Mouse (Mus musculus) spleen, embryonic (tissue): ENCODE measurements around the gene Plekho1.

ENCODE experiments used
- CTCF ChIA-PET: fragments of 350-600 bp; sonication (Branson Sonifier 250); formaldehyde crosslinking; loops from one replicate; lab custom pipeline; 2022; lab: Charles Lee

The Plekho1 gene

DNA sequence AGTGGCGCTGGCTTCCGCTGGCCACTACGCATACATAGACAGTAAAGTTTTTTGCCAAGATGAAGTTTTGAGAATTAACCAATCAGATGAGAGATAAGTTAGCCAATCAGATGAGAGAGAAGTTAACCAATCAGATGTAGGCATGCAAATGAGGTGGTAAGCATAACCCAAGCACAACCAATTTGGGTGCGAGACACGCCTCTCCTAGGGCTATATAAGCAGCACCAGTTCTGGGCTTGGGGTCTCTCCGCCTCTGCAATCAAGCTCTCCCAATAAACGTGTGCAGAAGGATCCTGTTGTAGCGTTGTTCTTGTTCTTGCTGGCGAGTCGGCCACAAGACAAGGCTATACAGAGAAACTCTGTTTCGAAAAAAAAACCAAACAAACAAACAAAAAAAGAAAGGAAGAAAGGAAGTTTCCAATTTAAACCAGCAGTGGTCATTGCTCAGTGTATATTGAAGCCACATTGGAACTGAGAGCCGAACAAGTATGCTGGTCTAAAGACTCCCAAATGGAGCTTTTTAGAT, 41.1 kb downstream of the Plekho1 start:
- CTCF ChIA-PET = interaction anchor here (0.7 to 1.5 kb wide), 2 partner anchors 11 to 25 kb away, joined by 4 to 9 read pairs; no protein-coding TSS in a partner anchor

- CTCF ChIA-PET = interaction anchor here (0.6 kb wide), 1 partner anchor 198 kb away, joined by 3 read pairs; no protein-coding TSS in a partner anchor
These were observed 42.3 kb downstream of the Plekho1 start for GRCm38 (mm10) chr3:95953522-95953921.

DNA sequence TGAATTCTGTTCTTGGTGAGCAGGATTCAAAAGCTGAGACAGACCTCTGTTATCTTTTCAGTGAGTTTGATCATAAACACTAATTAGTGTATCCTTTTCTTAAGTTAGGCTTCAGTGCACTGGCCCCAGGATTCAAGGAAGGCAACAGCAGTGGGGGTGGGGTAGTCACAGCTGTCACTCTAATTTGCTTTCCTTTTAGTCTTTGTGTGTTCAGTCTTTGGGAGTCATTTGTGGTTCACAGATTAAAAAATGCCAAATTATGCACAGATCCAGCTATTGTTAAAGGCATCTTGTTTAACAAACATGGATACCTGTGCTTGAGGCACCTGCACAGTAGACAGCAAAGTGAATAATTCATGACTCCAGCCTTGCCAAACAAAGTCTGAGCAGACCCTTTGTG, 42.8 kb downstream of the Plekho1 start:
- CTCF ChIA-PET = interaction anchor here (0.6 to 0.9 kb wide), 2 partner anchors 16 to 198 kb away, joined by 3 read pairs; no protein-coding TSS in a partner anchor

DNA sequence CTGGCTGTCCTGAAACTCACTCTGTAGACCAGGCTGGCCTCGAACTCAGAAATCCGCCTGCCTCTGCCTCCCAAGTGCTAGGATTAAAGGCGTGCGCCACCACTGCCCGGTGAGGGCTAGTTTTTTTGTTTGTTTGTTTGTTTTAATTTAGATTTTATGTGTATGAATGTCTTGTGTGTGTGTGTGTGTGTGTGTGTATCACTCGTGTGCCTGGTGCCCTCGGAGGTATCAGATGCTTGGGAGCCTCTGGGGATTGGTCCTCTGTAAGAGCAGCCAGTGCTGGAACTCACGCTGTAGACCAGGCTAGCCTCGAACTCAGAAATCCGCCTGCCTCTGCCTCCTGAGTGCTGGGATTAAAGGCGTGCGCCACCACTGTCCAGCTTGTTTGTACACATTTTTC, 44.2 kb downstream of the Plekho1 start:
- CTCF ChIA-PET = interaction anchor here (0.8 kb wide), 1 partner anchor 69 kb away, joined by 3 read pairs; no protein-coding TSS in a partner anchor

- CTCF ChIA-PET = interaction anchor here (0.5 to 0.8 kb wide), 4 partner anchors 19 to 271 kb away, joined by 3 to 5 read pairs (median 4); no protein-coding TSS in a partner anchor
These were observed 44.8 kb downstream of the Plekho1 start for GRCm38 (mm10) chr3:95950763-95951551.

- CTCF ChIA-PET = interaction anchor here (0.7 kb wide), 1 partner anchor 13 kb away, joined by 5 read pairs; no protein-coding TSS in a partner anchor
These were observed 47.5 kb downstream of the Plekho1 start for GRCm38 (mm10) chr3:95948325-95948724.

GRCm38 (mm10) chr3:95945731-95946240, 50.0 kb downstream of the Plekho1 start:
- CTCF ChIA-PET = no interaction called here

- CTCF ChIA-PET = no interaction called here
These were observed 51.1 kb downstream of the Plekho1 start for GRCm38 (mm10) chr3:95944742-95945141.

- CTCF ChIA-PET = interaction anchor here (1.1 kb wide), 1 partner anchor 108 kb away, joined by 3 read pairs; no protein-coding TSS in a partner anchor
These were observed 52.6 kb downstream of the Plekho1 start for GRCm38 (mm10) chr3:95943226-95943625.

GRCm38 (mm10) chr3:95942749-95943148, 53.1 kb downstream of the Plekho1 start:
- CTCF ChIA-PET = interaction anchor here (0.8 kb wide), 1 partner anchor 17 kb away, joined by 12 read pairs; no protein-coding TSS in a partner anchor

GRCm38 (mm10) chr3:95938835-95939234, 57.0 kb downstream of the Plekho1 start:
- CTCF ChIA-PET = interaction anchor here (1.0 to 1.1 kb wide), 3 partner anchors 21 to 27 kb away, joined by 3 to 13 read pairs (median 3); no protein-coding TSS in a partner anchor
